Mouse (Mus musculus) liver, embryonic 14.5 days (tissue): ENCODE results near the gene Cldn7.

Source experiments
- CTCF ChIP-seq: IDR thresholded peaks from 2 replicates; pipeline ENCODE4 v1.5.1; 2016; ENCODE audit warnings: antibody characterized with exemption, low read depth, control low read depth
- EP300 ChIP-seq: IDR thresholded peaks from 2 replicates; pipeline ENCODE4 v1.6.1; 2016; ENCODE audit warnings: antibody characterized with exemption, low read depth

GRCm38 (mm10) chr11:70001865-70002264, 37.3 kb downstream of the Cldn7 start:
- TF ChIP-seq CTCF (peak; percentile 78), EP300 (no peak)
